Mouse (Mus musculus) heart, embryonic 12.5 days (tissue): ENCODE measurements at regions not wholly inside any gene's neighbourhood (a gene's known extent, or its start where the extent isn't known, plus 50 kb on each side); places are given as distances from the start of the nearest gene placed in this dataset.

ENCODE experiments used
- ATAC-seq: fragments of 200-750 bp; cut with Nextera tagmentation; 2 replicates; pipeline ENCODE4 v1.8.0; 2017; ENCODE audit warnings: moderate TSS enrichment, moderate library complexity; ENCODE audit not compliant: insufficient number of reproducible peaks, low FRiP score
- H3K27ac ChIP-seq: fragments of 300-500 bp; sonication (generic); 2 replicates; pipeline ENCODE4 v1.5.1; 2016; ENCODE audit warnings: mild to moderate bottlenecking, moderate library complexity; ENCODE audit not compliant: poor library complexity, severe bottlenecking
- H3K27me3 ChIP-seq: fragments of 300-500 bp; sonication (generic); replicated peaks from 2 replicates; pipeline ENCODE4 v1.6.1; 2016; ENCODE audit warnings: mild to moderate bottlenecking, moderate library complexity
- H3K36me3 ChIP-seq: fragments of 300-500 bp; sonication (generic); 2 replicates; pipeline ENCODE4 v1.6.1; 2016; ENCODE audit warnings: mild to moderate bottlenecking, moderate library complexity
- H3K4me1 ChIP-seq: fragments of 300-500 bp; sonication (generic); replicated peaks from 2 replicates; pipeline ENCODE4 v1.6.1; 2016; ENCODE audit warnings: mild to moderate bottlenecking
- H3K4me2 ChIP-seq: fragments of 300-500 bp; sonication (generic); 2 replicates; pipeline ENCODE4 v1.6.1; 2016; ENCODE audit warnings: mild to moderate bottlenecking, moderate library complexity
- H3K4me3 ChIP-seq: fragments of 300-500 bp; sonication (generic); 2 replicates; pipeline ENCODE4 v1.5.1; 2016; ENCODE audit warnings: mild to moderate bottlenecking
- H3K9ac ChIP-seq: fragments of 300-500 bp; sonication (generic); 2 replicates; pipeline ENCODE4 v1.6.1; 2016; ENCODE audit warnings: mild to moderate bottlenecking, moderate library complexity
- H3K9me3 ChIP-seq: fragments of 300-500 bp; sonication (generic); replicated peaks from 2 replicates; pipeline ENCODE4 v1.6.1; 2016; ENCODE audit warnings: mild to moderate bottlenecking, moderate library complexity
- WGBS: fragments of 180-500 bp; shearing (Covaris S2); methylation state at CpG from one replicate; pipeline ENCODE4 v1.1.7; 2016; 5-methylcytosine and 5-hydroxymethylcytosine counted together

DNA sequence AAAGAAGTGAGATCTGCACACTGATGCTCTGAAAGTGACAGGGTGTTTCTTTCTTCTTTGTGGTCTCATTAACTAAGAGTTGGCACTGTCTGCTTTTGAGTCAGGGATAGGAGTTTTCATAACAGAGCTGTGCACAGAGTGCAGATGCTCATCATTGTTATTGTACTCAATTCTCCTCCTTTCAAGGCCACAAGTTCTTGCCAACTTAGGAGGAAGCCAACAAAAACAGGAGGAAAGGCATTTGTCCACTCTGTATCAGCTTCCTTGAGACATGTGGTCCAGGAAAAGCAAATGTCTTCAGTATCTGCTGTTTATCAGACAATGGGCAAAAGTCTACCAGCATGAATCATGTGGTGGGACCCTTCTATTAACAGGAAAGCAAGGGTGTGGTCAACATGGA lies 345.1 kb downstream of the Fam181b start:
- ATAC-seq = peak; percentile 53; the same call in 1 of the 2 replicates
- H3K4me2 ChIP-seq = no peak overlapping the region
- no peak overlapping the region for H3K27ac ChIP-seq
- no peak overlapping the region for H3K9ac ChIP-seq
- no peaks in the 10 kb centered on the region for H3K4me1 ChIP-seq
- H3K4me3 ChIP-seq = no peak overlapping the region
- no peaks in the 10 kb centered on the region for H3K36me3 ChIP-seq
- H3K9me3 ChIP-seq = no peaks in the 10 kb centered on the region
- H3K27me3 ChIP-seq = no peaks in the 10 kb centered on the region

DNA sequence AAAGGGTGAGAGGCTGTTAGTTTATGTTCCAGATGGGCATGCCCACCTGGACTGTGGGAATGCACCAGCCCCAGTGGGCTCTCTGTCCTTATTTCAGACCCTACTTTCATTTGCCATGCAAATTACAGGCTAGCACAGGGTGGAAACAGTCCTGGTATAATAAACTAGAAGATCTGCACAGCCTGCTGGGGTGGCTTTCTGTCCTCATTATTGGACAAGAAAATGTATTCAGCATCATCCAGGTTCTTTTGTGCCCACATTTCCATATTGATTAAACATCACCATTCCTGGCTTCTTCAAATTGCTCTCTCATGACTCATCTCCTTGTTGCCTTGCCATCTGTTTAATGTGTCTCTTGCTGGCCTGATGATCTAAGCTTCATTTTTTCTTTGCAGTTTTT lies 355.4 kb downstream of the Fam181b start:
- ATAC-seq = no peak
- no peak overlapping the region for H3K9ac ChIP-seq
- H3K4me2 ChIP-seq = no peak overlapping the region
- H3K27me3 ChIP-seq = no peaks in the 10 kb centered on the region
- no peaks in the 10 kb centered on the region for H3K36me3 ChIP-seq
- H3K4me3 ChIP-seq = no peak overlapping the region
- H3K27ac ChIP-seq = no peak overlapping the region
- no peaks in the 10 kb centered on the region; the same call in 1 of the 2 replicates for H3K9me3 ChIP-seq
- H3K4me1 ChIP-seq = no peaks in the 10 kb centered on the region

DNA sequence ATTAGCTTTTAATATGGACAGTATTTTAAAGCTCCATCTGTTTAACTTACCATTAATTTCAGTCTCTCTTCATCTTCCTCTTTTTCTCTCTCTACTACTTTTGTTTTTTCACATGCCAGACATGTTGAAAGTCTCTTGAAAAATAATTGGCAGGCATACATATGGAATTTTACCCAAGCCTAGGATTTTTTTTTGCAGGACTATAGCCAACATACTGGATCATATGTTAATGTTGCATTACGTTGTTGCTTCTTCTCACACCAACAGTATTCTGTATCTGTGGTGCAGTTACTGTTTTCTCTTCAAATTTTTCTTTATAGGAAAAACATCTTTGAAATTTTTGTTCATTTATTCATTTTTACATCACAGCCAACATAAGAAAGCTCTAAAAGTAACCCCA lies 374.4 kb downstream of the Fam181b start:
- Histone ChIP-seq H3K9ac (no peak overlapping the region), H3K27ac (no peak overlapping the region), H3K9me3 (no peaks in the 10 kb centered on the region), H3K27me3 (no peaks in the 10 kb centered on the region), H3K4me2 (no peak overlapping the region), H3K4me3 (no peak overlapping the region), H3K36me3 (no peaks in the 10 kb centered on the region), H3K4me1 (no peaks in the 10 kb centered on the region)
- WGBS = 77% methylated on average over 1 of the region's 1 CpGs
- no peak for ATAC-seq

DNA sequence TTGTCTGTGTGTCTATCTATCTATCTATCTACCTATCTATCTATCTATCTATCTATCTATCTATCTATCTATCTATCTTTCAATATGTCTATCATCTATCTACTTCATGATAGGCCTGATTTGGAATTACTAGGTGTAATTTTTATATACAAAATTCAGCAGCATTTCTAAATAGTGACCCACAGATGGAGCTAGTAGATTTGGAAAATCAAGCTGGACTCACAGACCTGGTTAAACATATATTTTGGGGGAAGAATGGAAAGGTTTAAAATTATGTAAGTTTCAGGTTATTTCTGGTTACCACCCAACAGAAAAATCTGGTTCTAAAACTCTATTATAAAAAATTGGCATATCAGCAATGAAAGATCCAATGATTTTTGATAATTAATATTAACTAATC lies 383.7 kb downstream of the Fam181b start:
- Histone ChIP-seq H3K4me2 (no peak overlapping the region), H3K9me3 (no peaks in the 10 kb centered on the region), H3K9ac (no peak overlapping the region), H3K4me3 (no peak overlapping the region), H3K27ac (no peak overlapping the region), H3K36me3 (no peaks in the 10 kb centered on the region), H3K27me3 (no peaks in the 10 kb centered on the region), H3K4me1 (no peaks in the 10 kb centered on the region)
- ATAC-seq = no peak

DNA sequence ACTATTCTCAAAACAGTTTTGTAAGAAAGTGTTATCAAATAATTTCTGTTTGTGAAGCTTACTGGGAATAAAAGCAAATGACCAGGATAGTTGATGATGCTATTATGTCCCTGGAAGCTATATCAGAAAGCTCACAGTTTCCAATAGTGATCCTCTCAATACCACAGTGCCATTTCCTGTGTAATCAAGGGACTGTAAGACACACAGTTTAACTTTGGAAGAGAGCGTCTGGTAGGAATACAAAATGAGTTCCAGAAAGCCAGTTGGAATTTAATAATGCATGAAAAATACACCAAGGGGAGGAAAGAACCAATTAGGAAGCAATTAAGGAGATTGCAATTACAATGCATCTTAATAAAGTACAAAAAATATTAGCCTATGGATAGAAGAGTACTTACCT lies 393.7 kb downstream of the Fam181b start:
- Histone ChIP-seq H3K9ac (no peak overlapping the region), H3K4me2 (no peak overlapping the region)

DNA sequence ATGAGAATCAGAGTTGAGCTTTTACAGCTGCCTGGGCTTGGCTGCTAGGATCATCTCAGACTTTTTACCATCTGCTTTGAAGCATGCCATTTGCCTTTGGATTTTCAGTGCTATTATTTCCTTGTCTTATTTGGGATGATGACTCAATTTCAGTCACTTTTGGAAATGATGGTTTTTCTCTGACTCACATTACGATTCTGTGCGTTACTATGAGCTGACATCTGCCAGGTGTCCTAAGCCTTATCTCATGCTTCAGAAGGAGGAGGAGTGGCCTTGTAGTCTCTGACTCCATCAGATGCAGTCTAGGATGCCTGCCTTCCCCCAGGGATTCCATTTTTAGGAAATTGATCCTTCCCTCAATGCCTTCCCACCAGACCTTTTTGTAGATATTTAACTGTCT lies 431.0 kb downstream of the Fam181b start:
- 74% methylated on average over 2 of the region's 2 CpGs for WGBS
- H3K4me1 ChIP-seq = no peaks in the 10 kb centered on the region
- no peak for ATAC-seq
- H3K27ac ChIP-seq = no peak overlapping the region
- H3K4me2 ChIP-seq = no peak overlapping the region
- H3K9me3 ChIP-seq = no peaks in the 10 kb centered on the region
- H3K9ac ChIP-seq = no peak overlapping the region
- H3K36me3 ChIP-seq = no peaks in the 10 kb centered on the region
- no peak overlapping the region for H3K4me3 ChIP-seq
- no peaks in the 10 kb centered on the region for H3K27me3 ChIP-seq

More for the DNA sequence above, 393.7 kb downstream of the Fam181b start:
- Histone ChIP-seq H3K4me1 (no peaks in the 10 kb centered on the region), H3K4me3 (no peak overlapping the region), H3K27me3 (no peaks in the 10 kb centered on the region), H3K36me3 (no peaks in the 10 kb centered on the region), H3K27ac (no peak overlapping the region), H3K9me3 (no peaks in the 10 kb centered on the region; the same call in 1 of the 2 replicates)
- WGBS = 74% methylated on average over 1 of the region's 1 CpGs
- no peak for ATAC-seq

DNA sequence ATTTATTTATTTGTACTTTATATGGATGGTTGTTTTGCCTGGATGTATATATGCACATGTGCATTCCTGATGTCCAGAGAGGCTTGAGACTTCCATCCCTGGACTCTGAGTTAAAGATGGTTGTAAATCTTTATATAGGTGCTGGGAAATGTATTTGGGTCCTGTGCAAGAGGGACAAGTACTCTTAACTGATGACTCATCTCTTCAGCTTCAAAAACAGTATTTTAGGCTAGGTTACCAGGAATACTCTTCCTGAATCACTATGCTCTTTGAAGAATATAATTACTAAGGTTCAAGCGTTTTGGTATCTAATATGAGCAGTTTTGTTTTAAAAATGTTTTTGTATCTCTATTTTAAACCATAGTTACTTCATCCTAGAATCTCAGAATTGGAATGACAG lies 431.6 kb downstream of the Fam181b start:
- Histone ChIP-seq H3K4me1 (no peaks in the 10 kb centered on the region), H3K4me3 (no peak overlapping the region), H3K9me3 (no peaks in the 10 kb centered on the region), H3K27ac (no peak overlapping the region), H3K4me2 (no peak overlapping the region), H3K27me3 (no peaks in the 10 kb centered on the region), H3K36me3 (no peaks in the 10 kb centered on the region), H3K9ac (no peak overlapping the region)
- ATAC-seq = no peak
- WGBS = 52% methylated on average over 1 of the region's 1 CpGs

DNA sequence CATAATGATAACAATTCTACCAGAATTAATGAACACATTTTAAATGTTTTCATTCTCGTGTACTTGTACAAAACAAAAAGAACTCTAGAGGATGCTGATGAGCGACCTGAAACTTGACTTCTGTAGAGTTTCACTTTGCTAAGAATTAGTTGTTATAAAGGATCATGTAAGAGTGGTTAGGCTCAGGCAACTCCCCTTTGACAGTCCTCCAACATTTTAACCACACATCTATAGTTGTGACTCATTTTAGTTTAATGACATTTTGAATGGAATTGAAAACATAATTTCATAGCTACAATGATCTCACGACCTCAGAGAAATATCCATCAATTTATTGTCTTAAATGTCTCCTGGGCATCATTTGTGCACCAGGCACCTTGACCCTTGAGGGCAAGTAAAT lies 479.5 kb downstream of the Fam181b start:
- no peak for ATAC-seq
- no peaks in the 10 kb centered on the region for H3K36me3 ChIP-seq
- H3K4me3 ChIP-seq = no peak overlapping the region
- no peaks in the 10 kb centered on the region for H3K4me1 ChIP-seq
- H3K9ac ChIP-seq = no peak overlapping the region
- H3K4me2 ChIP-seq = no peak overlapping the region
- WGBS = 53% methylated on average over 3 of the region's 3 CpGs
- no peaks in the 10 kb centered on the region for H3K27me3 ChIP-seq
- H3K9me3 ChIP-seq = no peaks in the 10 kb centered on the region
- H3K27ac ChIP-seq = no peak overlapping the region

DNA sequence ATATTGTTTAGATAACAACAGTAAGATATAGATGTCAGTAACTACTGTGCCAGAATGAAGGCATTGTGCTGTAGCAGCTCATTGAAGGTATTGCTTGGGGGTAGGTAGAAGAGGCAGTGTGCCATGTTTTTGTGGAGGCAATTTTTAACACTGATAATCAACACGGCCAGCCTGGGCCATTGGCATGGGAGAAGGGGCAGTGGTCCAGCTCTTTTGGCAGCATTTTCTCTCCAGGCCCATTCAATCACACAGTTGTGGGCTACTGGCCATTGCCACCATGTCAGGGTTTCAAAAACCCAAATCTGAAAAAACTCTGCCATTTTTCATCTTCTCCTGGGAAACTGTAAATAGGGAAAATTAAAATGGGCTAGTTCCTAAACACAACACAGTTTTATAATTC lies 497.9 kb downstream of the Fam181b start:
- Histone ChIP-seq H3K9ac (no peak overlapping the region), H3K36me3 (no peaks in the 10 kb centered on the region), H3K27me3 (no peaks in the 10 kb centered on the region), H3K9me3 (no peaks in the 10 kb centered on the region), H3K4me1 (no peaks in the 10 kb centered on the region), H3K4me3 (no peak overlapping the region), H3K27ac (no peak overlapping the region), H3K4me2 (no peak overlapping the region)
- WGBS = 79% methylated on average over 1 of the region's 1 CpGs
- no peak for ATAC-seq

DNA sequence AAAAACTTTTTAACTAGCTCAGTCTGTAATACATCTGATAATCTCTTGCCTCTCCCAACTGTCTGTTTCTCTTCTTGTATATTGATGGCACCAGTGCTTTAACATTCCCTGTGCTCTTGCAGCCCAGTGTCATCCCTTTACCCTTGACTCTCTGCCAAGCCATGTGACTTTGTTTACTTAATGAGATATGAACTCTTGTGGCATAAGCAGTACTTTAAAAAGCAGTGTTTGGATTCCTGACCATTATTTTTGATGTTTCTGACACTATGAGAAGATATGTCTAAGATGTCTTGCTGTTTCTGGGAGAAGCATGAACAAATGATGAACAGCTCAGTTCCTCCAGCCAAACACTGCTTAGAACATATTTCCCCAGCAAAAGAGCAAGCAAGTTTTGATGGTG lies 507.5 kb downstream of the Fam181b start:
- H3K27me3 ChIP-seq = no peaks in the 10 kb centered on the region
- no peak overlapping the region for H3K4me3 ChIP-seq
- H3K36me3 ChIP-seq = no peaks in the 10 kb centered on the region
- no peaks in the 10 kb centered on the region for H3K4me1 ChIP-seq
- no peak overlapping the region for H3K4me2 ChIP-seq
- ATAC-seq = no peak
- H3K9me3 ChIP-seq = no peaks in the 10 kb centered on the region; the same call in 1 of the 2 replicates
- H3K27ac ChIP-seq = no peak overlapping the region
- no peak overlapping the region for H3K9ac ChIP-seq

DNA sequence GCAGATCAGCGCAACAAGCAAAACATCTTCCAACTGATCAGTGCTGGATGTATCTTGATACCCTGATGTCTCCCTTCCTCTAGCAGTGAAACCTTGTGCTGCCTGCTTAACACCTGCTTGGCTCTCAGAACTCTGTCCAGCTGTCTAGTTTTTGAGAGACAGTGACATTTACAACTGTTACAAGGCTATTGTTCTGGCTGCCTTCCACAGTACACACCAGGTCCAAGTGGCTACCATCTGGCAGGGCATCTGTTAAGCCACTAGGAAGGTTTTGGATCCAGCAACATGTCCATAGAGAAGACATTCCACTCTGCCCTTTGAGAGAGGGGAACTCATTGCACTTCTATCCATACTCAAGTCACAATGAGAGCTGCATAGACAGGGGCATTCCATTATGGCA lies 508.4 kb downstream of the Fam181b start:
- H3K4me3 ChIP-seq = no peak overlapping the region
- ATAC-seq = no peak
- H3K27me3 ChIP-seq = no peaks in the 10 kb centered on the region
- no peaks in the 10 kb centered on the region for H3K36me3 ChIP-seq
- no peak overlapping the region for H3K4me2 ChIP-seq
- H3K9me3 ChIP-seq = no peaks in the 10 kb centered on the region; the same call in 1 of the 2 replicates
- H3K4me1 ChIP-seq = no peaks in the 10 kb centered on the region
- 72% methylated on average over 1 of the region's 1 CpGs for WGBS
- H3K9ac ChIP-seq = no peak overlapping the region
- H3K27ac ChIP-seq = no peak overlapping the region
